Mouse (Mus musculus) bone marrow, adult 2 months (tissue): ENCODE data around the gene Zswim4. TPM values are rescaled to one million over a fixed set of nuclear protein-coding genes. Genes with fewer than 3 reads are reported as not detected.

ENCODE experiments used
- H3K27ac ChIP-seq: fragments of 200-500 bp; 2 replicates; pipeline ENCODE4 v1.5.1; 2012; ENCODE audit warnings: low read depth, mild to moderate bottlenecking, control low read depth, inconsistent platforms, low read length; ENCODE audit not compliant: control insufficient read depth, poor library complexity, insufficient read depth
- H3K4me1 ChIP-seq: fragments of 200-500 bp; 2 replicates; pipeline ENCODE4 v1.6.1; 2011; ENCODE audit warnings: low read length; ENCODE audit not compliant: control insufficient read depth, insufficient read depth
- H3K4me3 ChIP-seq: fragments of 200-500 bp; replicated peaks from 2 replicates; pipeline ENCODE3; 2011; ENCODE audit warnings: mild to moderate bottlenecking, low read depth, low read length, control low read depth; ENCODE audit not compliant: control insufficient read depth
- CTCF ChIP-seq: fragments of 200-500 bp; IDR thresholded peaks from 2 replicates; pipeline ENCODE4 v1.5.1; 2011; ENCODE audit warnings: low read length, control low read depth; ENCODE audit not compliant: control insufficient read depth, insufficient read depth
- POLR2A ChIP-seq: fragments of 200-500 bp; IDR thresholded peaks from 2 replicates; pipeline ENCODE4 v1.6.1; 2011; ENCODE audit warnings: low read depth, mild to moderate bottlenecking, control low read depth, low read length, borderline replicate concordance; ENCODE audit not compliant: control insufficient read depth
- WGBS: fragments of 180-500 bp; shearing (Covaris S2); methylation state at CpG from one replicate; pipeline ENCODE4 v1.1.7; 2018; 5-methylcytosine and 5-hydroxymethylcytosine counted together
- polyA plus RNA-seq: library from polyadenylated mRNA; stranded (reverse); fragments of >200 nt; gene quantifications from 2 replicates; pipeline ENCODE4 v1.2.4, GENCODE M21; 2011; ENCODE audit warnings: low replicate concordance; ENCODE audit not compliant: missing spikeins, insufficient read depth, insufficient read length

Zswim4 gene
- polyA plus RNA-seq, 1 experiment, result 4.0 TPM

DNA sequence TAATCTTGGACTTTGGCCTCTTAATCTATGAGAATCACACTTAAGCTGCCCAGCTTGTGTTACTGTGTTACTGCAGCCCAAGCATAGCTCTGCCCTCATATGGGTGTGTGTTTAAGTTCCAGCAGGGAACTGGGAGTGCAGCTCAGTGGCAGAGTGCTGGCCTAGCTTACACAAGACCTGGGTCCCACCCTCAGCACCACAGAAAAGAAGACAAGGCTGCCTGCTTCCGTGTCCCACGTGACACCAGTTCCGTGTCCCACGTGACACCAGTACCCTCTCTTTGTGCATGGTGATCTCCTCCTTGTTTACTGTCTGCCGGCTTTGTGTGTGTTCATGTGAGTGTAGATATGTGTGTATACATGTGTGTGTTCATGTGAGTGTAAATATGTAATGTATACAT lies 18.7 kb downstream of the Zswim4 start:
- Histone ChIP-seq H3K4me3 (no peak overlapping the region), H3K27ac (peak overlapping the region; percentile 50), H3K4me1 (peaks cover 3% of the 10 kb centered on the region)
- TF ChIP-seq CTCF (no peak), POLR2A (no peak)
- 81% methylated on average over 5 of the region's 5 CpGs for WGBS

DNA sequence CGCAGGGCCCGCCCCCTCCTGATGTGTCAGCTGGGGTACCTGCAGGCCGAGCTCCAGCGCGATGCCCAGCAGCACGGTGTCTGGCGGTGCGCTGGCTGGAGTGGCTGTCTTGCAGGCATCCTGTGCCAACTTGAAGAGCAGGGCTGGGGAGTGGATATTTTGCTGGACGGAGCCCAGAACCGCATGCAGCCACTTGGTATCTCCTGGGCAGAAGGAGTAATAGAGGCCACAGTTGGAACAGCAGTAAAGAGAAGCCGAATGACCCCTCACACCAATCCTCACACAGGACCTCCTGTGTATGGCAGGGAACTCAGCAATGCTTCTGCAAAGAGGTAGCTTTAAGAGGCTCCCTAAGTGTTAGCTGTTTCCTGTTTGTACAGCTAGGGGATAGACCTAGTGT lies 19.6 kb downstream of the Zswim4 start:
- no peak for TF ChIP-seq POLR2A
- no peak for TF ChIP-seq CTCF
- 92% methylated on average over 11 of the region's 11 CpGs for WGBS
- Histone ChIP-seq H3K27ac (no peak overlapping the region), H3K4me3 (no peak overlapping the region), H3K4me1 (peaks cover 3% of the 10 kb centered on the region)

DNA sequence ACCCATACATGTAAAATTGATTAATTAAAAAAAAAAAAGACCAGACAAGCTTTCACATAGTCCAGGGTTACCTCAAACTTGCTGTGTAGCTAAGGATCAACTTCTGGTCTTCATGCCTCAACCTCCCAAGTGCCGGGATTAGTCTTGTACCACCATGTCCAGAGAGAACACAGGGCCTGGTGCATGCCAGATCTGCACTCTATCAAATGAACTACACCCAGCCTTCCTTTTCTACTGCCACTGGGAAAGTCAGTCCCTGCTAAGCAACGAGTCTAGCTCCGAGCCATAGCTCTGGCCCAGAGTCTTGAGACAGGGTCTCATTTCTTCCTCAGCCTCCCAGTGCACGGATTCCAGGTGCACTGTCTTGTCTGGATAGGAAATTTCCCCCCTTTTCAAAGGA lies 23.6 kb downstream of the Zswim4 start:
- TF ChIP-seq POLR2A (no peak), CTCF (no peak)
- no peak overlapping the region for H3K4me3 ChIP-seq
- H3K4me1 ChIP-seq, result peaks cover 4% of the 10 kb centered on the region
- 84% methylated on average over 4 of the region's 4 CpGs for WGBS
- H3K27ac ChIP-seq, result no peak overlapping the region

DNA sequence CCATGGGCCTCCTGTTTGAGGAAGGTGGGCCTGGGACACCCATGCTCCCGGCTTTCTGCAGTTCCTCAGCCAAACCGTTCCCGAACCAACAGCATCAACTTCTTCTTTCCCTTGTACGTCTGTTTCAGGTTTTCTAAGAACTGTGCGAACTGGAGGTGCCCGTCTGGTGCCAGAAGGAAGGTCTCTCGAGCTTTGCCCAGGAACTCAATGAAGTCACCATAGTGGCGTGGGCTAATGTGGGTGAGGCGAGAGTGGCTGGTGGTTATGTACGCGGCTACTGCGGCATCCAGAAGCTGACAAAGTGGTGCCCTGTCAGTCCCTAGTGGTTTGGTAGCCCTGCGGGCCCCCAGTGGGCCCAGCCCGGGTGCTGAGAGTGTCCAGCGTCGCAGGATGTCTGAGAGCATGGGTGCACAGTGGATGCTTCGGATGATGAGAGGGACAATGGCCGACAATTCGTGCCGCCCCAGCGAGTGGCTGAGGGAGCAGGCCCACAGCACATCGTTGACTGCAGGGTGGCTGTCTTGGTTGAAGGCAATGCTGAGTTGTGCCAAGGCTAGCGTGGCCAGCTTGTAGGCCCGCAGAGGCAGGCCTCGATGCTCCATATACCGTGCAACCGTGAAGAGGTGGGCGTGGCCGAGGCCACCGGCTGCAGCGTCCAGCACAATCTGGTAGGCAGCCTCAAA lies 24.8 kb downstream of the Zswim4 start:
- Histone ChIP-seq H3K4me3 (no peak overlapping the region), H3K27ac (no peak overlapping the region), H3K4me1 (peaks cover 6% of the 10 kb centered on the region; the same call in 1 of the 2 replicates)
- TF ChIP-seq POLR2A, result no peak
- TF ChIP-seq CTCF, result no peak
- 87% methylated on average over 31 of the region's 31 CpGs for WGBS

DNA sequence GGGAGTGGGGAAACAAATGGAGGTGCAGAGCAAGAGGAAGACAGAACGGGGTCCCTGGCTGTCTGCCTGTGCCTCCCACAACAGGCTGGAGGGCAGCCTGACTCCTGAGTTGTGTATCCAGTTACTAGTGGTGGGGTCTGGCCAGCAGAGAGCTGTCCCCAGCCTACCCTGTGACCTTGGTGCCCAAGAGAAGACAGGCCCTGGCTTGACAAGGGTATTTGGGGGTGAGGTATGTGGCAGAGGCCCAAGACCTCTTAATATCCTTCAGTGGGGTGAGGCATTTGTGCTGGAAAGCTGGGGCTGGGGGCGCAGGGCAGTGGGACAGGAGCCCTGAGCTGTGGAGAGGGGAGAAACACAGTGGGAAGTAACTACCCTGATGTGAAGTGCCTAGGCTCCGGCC lies 25.7 kb downstream of the Zswim4 start:
- Histone ChIP-seq H3K27ac (no peak overlapping the region), H3K4me3 (no peak overlapping the region), H3K4me1 (peaks cover 6% of the 10 kb centered on the region; the same call in 1 of the 2 replicates)
- 79% methylated on average over 3 of the region's 3 CpGs for WGBS
- no peak for TF ChIP-seq CTCF
- TF ChIP-seq POLR2A, result no peak

DNA sequence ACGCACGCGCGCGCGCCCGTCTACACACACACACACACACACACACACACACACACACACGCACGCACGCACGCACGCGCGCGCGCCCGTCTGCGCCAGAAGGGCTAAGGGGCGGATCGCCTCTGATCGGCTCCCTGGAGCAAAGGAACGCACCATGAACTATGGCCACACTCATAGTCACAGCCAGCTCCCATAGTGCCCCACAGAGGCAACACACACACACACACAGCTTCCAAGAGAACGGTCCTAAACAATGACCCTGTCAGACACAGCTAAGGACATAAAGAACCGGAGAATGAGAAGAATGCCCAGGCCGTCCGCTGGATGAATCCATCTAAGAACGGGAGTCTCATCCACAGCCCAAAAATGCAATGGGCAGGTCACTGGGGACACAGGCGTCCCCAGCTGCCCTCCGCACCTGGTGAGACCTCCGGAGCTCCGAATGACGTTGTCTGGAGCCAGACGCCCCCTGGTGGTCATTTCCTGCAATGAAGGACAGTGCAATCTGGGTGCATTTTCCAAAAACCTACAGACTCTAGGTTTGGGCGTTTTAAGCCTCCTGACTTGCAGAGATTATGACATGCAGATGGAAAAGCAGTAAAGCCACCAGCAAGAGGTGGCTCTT lies 26.6 kb downstream of the Zswim4 start:
- H3K4me3 ChIP-seq, result no peak overlapping the region
- TF ChIP-seq CTCF (peak; percentile 86), POLR2A (no peak)
- 55% methylated on average over 34 of the region's 34 CpGs for WGBS
- H3K27ac ChIP-seq, result 0 out of 2 replicates have a peak overlapping the region, but pooled peaks have one; percentile 4
- H3K4me1 ChIP-seq, result peaks cover 6% of the 10 kb centered on the region; the same call in 1 of the 2 replicates

DNA sequence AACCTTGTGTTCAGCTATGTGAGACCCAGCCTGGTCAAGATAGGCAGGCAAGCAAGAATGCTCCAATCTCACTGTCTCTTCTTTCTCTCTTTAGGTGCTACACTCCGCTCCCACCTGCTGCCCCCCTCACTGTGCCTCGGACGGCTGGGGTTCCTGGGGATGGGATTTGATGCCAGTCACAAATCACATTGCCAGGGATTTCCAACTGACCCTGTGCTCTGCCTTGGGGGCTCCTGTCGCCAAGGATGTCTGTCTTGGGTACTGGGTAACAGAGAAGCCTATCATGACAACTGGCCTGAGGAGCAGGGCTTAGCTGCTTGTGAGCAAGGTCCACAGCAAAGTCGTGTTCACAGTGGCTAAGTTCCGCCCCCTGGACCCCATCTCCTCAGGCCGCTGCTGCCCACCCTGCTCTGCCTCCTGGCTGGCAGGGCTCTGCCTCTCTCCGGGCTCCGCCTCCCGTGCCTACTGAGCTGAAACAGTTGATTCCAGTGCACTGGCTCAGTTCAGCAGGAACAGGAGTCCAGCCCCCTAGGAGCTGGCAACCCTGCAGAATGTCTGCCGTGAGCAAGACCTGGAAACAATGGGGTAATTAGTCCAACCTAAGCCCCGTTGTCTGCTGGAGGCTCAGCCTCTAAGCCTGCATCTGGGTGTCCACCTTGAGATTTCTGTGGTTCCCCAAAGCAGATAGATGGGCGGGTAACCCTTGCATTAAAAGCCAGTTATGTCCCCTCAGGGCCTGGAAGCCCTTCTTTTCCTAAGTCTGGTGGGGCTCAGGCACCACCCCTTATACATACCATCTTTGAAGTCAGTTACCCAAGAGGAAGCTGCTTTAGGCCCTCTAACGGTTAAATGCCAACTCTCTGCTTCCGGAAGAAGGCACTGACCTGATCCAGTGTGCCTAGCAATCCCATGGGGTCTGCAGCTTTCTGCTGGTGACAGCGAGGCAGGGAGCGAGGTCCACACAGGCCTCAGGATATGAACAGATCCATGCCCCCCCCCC lies 28.2 kb downstream of the Zswim4 start:
- Histone ChIP-seq H3K4me3 (no peak overlapping the region), H3K27ac (peak overlapping the region; percentile 94), H3K4me1 (peaks cover 6% of the 10 kb centered on the region; the same call in 1 of the 2 replicates)
- TF ChIP-seq CTCF (no peak), POLR2A (no peak)
- WGBS, result 14% methylated on average over 17 of the region's 17 CpGs

DNA sequence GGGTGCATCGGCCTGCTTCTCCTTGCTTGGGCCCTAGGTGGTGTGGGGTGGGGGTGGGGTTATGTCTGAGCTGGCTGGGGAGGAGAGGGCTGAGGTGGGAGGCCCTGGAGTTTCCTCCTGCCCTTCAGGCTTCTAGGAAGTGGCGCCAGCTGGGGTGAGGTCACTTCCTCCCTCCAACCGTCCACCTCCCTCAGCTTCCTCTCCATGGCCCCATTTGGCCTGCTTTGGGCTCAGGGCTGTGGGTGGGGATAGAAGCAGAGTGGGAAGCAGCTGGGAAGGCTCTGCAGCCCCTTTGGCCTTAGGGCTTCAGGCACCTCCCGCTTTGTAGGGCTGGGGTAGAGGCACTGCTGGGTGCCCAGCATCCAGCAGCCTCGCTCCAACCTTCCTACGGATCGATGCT lies 29.0 kb downstream of the Zswim4 start:
- WGBS, result 10% methylated on average over 7 of the region's 7 CpGs
- H3K4me1 ChIP-seq, result peaks cover 8% of the 10 kb centered on the region
- TF ChIP-seq CTCF, result no peak
- TF ChIP-seq POLR2A, result peak; percentile 67; the same call in 1 of the 2 replicates
- no peak overlapping the region for H3K4me3 ChIP-seq
- H3K27ac ChIP-seq, result peak overlapping the region; percentile 94
